Mouse (Mus musculus) mouse embryonic stem cell (cell line): ENCODE data around the gene Chrdl2.
"Not testable (repeated sequence)": the region's sequence is repeated elsewhere in the genome, so short reads cannot be mapped to it uniquely, and the experiment has no call there.

ENCODE experiments used
- in situ Hi-C, 2 experiments: fragments of 300-500 bp; cut with MboI; formaldehyde crosslinking; loops; 1 replicate in 1 of 2; 3 replicates in 1 of 2; pipeline ENCODE4 v1.14.3; 2019 to 2020; ENCODE audit warnings: low sequenced_read_pairs in 2 of 2, low pct_unique_long_range_greater_than_20kb in 1 of 2, mixed read lengths in 1 of 2; ENCODE audit not compliant: unreplicated experiment in 1 of 2

The Chrdl2 gene

DNA sequence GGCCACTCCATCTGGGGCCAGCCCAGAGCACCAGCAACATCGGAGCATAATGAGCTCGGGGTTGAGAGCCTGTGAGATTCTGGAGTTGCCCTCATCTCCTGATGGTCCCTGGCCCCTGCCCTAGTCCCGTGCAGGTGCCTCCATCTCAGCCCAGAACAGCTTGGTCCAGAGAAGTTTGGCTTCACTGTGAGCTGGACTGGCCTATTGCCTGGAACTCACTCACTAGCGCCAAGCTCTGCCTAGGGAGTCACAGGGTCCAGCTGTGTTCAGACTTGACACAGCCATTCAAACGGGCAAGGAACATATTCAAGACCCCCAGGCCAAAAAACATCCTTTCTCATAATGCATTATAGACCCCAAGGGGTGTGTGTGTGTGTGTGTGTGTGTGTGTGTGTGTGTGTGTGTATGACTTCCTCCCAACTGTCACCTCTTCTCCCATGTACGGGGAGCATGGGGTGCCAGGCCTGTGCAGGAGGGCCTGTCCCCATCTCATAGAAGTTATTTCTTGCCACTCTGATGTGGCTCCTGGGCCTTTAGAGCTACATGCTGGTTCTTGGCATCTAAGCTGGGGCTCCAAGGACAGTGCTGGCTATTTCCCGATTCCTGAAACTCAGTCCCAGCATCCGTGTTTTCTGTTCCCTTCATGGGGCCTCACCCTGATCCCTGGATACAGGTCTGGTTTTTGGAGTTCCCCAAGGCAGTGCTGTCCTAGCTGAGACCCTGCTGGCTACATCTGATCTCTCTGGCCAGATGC, 25.2 kb downstream of the Chrdl2 start:
- in situ Hi-C loops, result no loop called here

DNA sequence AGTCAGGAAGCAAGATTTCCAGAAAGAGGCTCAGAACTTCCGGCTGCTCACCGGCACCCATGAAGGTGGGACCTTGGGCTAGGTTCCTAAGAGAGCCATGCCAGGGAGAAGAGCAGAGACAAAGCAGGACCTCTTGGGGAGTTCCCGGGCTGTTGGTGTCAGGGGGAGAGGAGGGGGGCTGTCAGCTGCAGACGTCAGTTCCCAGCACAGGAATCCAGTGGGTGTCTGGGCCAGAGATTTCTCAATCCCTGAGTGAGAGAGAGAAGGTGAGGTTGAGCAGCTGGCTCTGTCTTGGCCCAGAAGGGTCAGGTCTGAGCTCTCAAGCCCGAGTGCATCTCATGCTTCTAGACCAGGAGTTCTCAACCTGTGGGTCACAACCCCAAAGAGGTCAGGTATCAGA, 27.7 kb downstream of the Chrdl2 start:
- in situ Hi-C loops, result no loop called here

GRCm38 (mm10) chr7:100034815-100035463, 29.0 kb downstream of the Chrdl2 start:
- in situ Hi-C loops, result no loop called here

GRCm38 (mm10) chr7:100036050-100036449, 30.1 kb downstream of the Chrdl2 start:
- in situ Hi-C loops, result no loop called here

GRCm38 (mm10) chr7:100036495-100036894, 30.5 kb downstream of the Chrdl2 start:
- in situ Hi-C loops, result no loop called here

DNA sequence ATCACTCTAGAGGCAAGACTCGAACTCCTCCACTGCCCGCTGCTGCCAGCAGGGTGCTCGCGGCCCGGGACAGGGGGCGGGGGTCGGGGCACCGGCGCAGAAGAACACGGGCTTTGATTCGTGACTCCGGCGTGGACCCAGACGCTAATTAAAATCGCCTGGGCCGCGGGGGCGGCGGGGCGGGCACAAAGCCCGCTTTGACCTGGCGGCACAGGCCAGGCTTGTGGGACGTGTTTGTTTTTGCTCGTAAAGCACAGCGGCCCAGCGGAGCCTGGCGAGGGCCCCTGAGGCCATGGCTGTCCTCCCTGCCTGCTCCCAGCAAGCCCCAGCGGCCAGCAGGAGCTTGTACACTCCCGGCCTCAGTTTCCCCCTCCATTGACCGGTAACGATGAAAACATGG, 36.1 kb downstream of the Chrdl2 start:
- in situ Hi-C loops, result no loop called here

- in situ Hi-C loops, result no loop called here
Measured at GRCm38 (mm10) chr7:100043096-100043495, 37.1 kb downstream of the Chrdl2 start.

DNA sequence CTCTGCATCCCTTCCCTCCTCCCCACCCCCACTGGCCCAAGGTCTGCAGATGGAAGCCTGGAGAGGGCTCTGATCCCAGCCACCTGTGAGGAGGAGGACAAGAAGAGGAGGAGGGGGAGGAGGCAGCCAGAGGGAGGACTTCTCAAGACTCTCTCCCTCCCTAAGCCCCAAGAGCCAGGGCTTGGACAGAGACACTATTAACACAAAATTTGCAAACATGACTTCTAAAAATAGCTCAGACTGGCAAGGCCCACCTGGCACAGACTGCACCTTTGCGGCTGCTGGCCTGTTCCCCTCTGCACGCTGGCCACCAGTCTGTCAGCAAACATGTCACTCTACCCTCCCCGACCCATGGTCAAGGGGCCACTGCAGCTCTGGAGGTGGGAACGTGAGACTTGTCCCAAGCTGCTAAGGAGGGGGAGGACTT, 37.6 kb downstream of the Chrdl2 start:
- in situ Hi-C loops, result no loop called here

- in situ Hi-C loops, result no loop called here
Measured at GRCm38 (mm10) chr7:100046486-100046885, 40.5 kb downstream of the Chrdl2 start.

GRCm38 (mm10) chr7:100051904-100052303, 45.9 kb downstream of the Chrdl2 start:
- in situ Hi-C loops, result no loop called here

GRCm38 (mm10) chr7:100052991-100053390, 47.0 kb downstream of the Chrdl2 start:
- in situ Hi-C loops, result not testable (repeated sequence)

DNA sequence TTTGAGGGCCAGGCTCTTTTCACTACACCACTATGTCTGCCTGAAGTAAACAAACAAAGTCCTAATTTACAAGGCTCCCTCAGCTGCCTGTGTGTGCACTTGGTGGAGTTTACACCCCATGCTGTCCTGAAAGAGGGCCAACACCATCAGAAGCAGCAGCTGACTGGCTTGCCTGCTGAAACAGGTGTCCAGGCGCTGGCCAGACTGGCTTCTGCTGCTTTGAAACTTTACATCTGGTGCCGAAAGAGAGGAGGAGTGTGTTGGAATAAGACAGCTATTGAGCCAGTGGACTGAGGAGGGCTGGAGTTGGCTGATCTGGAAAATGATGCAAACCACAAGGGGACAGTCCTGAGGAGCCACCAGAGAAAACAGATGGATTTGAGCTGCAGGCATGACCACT, 68.0 kb downstream of the Chrdl2 start:
- in situ Hi-C loops, result no loop called here

GRCm38 (mm10) chr7:100076296-100076695, 70.3 kb downstream of the Chrdl2 start:
- in situ Hi-C loops, result no loop called here

DNA sequence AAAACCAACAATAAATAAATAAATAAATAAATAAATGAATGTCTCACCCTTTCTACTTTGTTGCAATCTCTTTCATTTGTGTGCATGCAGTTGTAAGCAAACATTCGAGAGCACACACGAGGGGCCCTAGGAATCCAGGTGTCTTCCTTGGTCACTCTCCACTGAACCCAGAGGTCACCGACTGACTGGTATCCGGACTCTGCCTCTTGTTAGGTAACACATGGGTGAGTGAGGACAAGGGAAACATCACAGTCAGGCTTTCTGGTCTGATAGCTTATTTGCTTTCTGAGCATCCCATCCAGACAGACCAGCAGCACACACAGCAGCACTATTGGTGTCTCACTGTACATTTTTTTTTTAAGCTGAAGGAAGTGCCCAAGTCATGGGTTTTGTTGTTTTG, 71.1 kb downstream of the Chrdl2 start:
- in situ Hi-C loops, result no loop called here

DNA sequence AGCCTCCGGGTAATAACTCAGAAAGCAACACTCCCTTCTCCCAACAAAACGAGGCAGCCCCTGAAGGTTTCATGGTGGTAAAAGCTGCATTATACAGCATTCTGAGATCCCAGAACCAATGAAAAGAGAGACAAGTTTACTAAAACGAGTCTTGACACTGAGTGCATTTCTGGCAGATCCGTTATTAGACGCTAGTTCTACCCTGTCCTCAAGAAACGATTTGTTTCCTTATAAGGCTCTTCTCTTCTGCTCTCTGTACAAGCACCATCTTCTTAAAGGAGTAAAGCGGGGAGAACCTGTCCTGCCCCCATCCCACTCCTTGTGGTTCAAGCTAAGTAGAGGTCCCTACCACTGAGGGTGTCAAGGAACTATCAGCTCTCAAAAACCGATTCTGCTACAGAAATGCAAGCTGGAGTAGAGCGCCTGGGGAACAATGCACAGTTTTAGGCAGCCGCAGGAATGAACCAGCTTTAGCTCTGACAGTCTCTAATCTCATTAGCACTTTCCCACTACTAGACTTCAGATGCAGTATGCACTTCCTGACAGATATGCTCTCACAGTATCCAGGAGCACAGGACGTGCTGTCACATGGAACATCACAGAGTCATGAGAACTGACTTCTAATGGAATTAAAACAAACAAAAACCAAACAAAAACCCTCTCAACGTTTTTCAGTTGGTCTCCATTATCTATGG, 74.3 kb downstream of the Chrdl2 start:
- in situ Hi-C loops, result no loop called here

- in situ Hi-C loops, result no loop called here
Measured at GRCm38 (mm10) chr7:100082836-100083235, 76.9 kb downstream of the Chrdl2 start.

- in situ Hi-C loops, result no loop called here
Measured at GRCm38 (mm10) chr7:100083812-100084211, 77.8 kb downstream of the Chrdl2 start.
